Mouse (Mus musculus) retina, postnatal 7 days (tissue): ENCODE data around the gene Nr2c1.

Experiments
- DNase-seq: peaks from one replicate; pipeline ENCODE4 v3.0.0-alpha.2; 2012; ENCODE audit warnings: low read depth, low spot score

Gene Nr2c1

DNA sequence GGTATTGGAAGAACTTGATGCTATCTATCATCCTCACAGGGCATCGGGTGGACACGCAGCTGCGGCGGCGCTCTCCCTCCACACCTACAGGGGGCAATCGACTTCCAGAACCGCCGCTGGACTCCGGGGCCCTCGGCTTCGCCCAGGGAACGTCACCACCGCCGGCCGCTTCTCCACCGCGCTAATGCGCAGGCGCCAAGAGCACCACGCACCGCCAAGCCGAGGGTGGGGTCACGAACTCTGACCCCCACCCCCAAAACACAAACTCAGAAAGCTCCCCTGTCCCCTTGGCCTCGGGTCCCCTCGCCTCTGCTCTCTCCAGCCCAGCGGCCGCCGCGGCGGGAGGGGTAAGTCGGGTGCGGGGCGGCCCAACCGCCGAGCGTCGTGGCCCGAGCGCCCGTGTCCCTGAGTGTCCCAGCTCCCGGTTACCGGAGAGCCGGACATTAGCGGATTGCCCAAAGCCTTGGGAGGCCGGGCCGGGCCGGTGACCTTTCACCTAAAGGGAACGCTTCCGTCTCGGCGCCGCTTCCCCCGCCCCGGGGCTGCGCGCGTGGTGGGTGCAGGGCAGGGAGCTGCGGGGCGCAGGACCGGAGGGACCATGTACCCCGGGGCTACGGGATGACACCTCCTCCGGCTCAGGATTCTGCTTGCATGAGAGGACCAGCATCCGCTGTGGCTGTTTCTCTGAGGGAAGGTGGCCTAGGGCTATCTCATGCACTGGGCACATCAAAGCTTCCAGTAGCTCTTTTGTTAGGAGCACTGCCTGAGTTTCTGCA, at the start of gene Nr2c1:
Gene Nr2c1 (plus strand): TSS at position 268 of the 776 bp plus-strand sequence.
- peak; percentile 81 for DNase-seq

DNA sequence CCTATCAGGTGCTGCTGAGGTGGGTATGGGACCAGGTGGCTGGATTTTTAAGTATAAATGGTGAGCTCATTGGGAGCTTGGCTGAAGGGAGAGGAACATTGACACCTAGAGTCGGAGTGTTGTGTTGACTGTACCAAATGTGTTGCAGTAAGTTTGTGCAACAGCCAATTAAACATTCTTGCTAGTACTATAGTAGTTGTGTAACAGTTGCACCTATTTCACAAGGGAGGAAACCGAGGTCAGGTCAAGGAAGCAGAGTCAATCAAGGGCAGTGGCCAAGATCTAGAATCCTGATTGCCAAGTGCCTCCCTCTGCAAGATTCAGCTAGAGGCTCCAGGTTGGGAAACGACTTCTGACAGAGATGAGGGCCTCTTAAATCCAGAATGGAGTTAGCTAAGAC, 49.7 kb upstream of the Nr2c1 start:
- DNase-seq, result no peak

DNA sequence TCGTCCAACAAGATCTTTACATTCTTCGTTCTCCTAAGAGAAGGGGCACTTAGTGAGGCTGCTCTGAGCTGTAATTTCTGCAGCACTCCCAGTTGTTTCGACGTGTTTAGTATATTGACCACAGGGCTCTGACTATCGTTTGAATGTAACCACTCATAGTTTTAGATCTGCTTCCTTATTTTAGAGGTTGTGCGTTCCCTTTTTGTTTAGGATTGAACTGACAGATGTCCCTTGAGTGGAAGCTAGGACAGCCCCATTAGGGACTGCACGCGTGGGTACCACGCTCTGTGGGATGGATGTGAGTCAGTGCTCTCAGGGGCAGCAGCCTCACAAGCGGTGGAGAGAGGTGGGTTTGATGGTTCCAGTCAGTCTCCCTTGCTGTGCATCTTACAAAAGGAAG, 42.3 kb upstream of the Nr2c1 start:
- no peak for DNase-seq

DNA sequence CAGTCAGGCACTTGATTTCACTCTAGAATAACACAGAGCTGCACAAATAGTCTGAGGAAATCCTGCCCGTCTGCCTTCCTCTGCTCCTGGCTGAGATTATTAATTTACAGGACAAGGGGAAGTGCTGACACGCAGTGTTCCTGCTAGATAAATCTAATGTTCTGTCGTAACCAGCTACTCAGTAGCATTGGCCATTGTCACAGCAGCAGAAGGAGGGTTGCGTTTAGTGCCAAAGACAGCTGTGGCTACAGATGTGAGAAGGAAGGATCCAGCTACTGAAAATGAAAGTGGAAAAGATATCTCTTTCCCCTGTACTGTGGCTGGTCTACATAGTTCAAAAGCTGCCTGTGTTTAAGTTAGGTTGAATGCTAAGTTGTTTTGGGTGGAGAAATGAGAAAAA, 40.7 kb upstream of the Nr2c1 start:
- DNase-seq, result no peak

DNA sequence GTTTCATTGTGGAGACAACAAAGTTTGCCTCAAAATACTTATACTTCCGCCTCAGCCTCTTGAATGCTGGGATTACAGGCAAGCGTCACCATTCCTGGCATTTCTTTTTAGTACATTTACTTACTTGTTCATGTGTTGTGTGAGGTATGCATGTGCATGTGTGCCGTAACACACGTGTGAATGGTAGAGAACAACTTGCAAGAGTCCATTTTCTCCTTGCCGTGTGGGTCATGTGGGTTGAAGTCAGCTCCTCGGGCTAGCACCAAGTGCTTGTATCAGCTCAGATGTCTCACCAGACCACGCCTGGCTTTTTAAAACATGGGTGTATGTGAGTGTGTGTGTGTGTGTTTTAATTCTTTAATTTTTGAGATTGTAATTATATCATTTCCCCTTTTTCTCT, 40.2 kb upstream of the Nr2c1 start:
- no peak for DNase-seq

DNA sequence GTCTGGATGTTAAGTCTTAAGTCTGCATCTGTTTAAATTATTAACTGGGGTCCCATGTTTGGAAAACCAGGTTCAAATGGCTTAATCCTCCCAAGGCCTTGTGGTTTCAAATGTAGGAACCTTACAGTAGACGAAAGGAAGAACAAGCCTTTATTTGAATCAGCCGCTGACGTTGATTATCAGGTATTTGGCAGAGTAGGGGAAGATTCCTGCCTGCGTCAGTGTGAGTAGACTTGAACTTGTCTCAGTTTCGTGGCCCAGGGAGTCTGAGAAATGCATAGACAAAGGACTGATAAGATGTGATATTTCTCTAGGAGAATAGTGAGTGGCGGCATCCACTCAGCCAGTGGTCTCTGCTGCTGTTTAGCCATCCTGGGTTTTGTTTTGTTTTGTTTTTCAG, 39.0 kb upstream of the Nr2c1 start:
- no peak for DNase-seq

DNA sequence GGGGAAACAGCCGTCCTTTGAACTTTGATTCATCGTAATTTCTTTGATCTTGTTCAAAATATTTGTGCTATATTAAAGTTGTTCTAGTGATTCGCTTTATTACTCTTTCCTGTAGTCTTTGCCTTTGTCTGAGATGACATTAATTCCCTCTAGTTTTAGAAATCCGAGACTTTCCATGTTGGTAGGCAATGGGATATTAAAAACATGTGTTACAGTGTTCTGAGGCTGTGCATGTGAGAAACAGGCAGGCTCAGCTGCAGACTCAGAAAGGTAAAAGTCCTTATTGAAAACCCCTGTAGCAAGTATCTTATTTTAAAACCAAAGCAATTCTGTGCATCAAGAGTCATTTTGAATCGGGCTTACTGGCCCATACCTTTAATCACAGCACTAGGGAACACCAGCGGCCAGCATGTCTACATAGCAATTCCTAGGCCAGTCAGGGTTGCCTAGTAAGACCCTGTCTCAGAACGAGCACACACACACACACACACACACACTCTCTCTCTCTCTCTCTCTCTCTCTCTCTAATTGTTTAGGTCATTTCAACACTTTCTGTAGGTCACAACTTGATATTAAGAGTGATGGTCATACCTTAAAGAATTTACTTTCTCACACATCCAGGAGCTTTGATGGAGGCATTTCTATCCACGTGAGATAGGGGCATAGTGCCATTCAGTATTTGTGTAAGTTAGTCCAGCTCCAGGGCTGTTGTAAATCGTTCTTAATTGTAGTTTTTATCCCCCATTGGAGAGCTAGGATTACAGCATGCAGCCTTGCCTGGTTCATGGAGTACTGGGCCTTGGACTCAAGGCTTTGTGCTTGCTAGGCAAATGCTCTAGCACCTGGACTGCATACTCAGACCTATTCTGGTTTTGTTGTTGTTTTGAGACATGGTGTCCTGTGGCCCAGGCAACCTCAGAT, 36.7 kb upstream of the Nr2c1 start:
- no peak for DNase-seq

DNA sequence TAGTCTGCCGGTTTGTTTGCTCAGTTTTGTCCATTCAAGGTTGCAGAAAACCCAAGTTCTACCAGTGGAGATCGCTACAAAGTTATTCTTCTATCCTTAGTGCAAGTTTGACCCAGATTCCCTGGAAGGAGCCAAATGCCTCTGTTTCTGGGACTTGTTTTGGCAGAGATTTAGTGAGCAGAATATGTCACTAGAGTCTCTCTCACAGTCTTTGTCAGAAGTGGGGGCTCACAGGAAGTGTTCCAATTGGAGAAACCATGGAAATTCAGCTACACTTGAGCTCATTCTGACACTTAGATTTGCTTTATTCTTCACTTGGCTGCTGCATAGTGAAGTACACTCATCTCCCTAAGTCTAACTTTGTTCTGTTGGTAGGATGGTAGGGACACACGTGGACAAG, 35.6 kb upstream of the Nr2c1 start:
- no peak for DNase-seq

DNA sequence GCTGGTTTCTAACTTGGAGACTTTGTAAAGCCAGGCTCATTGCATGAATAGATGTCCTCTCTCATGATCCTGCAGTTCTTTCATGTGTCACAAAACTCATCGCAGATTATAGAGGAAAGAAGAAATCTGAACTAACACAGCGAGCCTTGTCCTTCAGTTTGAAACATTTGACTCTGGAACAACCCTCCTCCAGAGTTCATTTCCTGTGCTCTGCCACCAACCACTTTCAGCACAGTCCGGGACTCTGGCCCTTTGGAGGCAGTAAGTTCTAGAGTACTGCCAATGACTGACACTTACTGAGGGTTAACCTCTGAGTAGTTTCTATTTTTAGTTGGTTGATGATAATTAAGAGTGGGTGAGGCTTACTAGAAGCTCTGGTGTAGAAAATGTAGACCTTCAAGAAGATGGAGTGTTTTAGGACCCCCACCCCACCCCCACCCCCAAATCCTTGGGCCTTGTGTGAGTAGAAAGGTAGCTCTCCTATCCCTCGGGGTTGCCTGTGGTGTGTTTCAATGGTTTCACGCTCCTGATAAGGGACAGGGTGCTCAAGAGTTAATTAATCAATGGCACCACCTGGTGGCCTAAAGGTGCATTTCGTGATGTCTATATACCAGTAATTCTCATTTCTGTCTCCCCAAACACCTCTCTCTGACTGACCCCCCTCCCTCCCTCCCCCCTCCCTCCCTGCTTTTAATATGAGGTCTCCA, 31.8 kb upstream of the Nr2c1 start:
- peak; percentile 67 for DNase-seq

DNA sequence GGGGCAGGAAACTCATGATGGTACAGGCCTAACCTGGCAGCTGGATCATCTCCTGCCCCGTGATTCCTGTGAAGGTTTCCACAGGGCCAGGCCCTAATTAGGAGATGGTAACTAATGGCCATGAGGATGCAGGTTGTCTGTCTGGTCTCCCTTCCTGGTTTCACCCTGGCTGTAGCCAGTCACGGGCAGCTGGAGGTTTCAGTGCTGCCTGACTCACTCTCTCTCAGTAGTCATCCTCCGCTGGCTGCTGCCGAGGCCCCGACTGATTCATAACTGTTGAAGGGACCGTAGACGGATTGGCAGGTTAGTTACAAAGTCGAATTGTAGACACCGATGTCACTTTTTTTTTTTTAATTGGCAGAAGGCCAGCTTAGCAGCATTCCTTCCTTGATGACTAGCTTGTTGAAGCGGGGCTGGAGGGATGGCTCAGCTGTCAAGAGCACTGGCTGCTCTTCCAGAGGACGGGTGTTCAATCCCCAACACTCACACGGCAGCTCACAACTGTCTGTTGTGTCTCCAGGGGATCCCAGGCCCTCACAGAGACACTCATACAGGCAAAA, 31.0 kb upstream of the Nr2c1 start:
- no peak for DNase-seq

DNA sequence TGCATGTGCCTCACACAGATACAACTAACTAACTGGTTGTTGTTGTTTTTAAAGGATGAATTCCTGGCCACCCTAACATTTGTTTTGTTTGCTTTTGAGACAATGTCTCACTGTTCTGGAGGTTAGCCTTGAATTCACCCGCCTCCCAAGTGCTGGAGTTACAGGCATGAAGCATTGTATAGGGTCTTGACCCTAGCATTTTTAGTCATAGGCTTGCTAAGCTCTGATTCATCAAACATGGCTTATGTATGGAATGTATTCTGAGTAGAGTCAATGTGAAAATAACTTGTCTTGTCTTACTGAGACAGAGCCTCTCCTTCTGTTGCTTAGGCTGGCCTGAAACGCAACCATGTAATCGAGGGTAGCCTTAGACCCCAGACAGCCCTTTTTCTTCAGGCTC, 29.9 kb upstream of the Nr2c1 start:
- no peak for DNase-seq

DNA sequence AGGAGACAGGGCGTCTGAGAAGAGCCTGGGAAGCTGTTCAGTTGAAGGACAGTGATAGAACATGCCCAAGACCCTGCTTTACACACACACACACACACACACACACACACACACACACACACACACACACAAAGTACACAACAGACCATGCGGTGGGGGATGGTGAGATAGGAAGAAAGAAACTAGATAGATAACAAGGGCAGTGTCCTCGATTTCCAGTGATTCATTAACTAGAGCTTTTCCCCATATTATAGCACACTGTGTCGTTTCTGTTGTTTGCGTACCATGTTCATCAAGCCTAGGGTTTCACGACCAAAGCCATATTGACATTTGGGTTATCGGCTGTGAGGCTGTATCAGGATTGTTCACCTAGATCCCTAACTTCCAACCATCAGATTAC, 28.8 kb upstream of the Nr2c1 start:
- DNase-seq, result no peak

DNA sequence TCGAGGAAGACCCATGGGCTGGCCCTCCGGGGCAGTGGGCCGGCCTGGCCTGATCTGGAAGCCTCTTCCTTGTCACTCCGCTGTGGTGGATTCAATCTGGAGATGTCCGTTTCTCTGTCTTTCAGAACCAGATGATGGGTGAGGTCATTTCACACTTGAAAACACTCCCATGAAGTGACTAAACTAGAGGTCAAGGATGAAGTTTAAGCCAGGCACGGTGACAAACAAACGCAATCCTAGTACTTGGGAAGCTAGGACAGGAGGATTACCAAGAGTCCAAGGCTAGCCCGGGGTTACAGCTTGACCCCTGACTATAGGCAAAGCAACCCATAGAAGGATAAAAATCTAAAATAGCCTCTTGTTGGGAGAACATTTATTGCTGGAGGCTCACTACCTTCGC, 27.1 kb upstream of the Nr2c1 start:
- DNase-seq, result no peak

DNA sequence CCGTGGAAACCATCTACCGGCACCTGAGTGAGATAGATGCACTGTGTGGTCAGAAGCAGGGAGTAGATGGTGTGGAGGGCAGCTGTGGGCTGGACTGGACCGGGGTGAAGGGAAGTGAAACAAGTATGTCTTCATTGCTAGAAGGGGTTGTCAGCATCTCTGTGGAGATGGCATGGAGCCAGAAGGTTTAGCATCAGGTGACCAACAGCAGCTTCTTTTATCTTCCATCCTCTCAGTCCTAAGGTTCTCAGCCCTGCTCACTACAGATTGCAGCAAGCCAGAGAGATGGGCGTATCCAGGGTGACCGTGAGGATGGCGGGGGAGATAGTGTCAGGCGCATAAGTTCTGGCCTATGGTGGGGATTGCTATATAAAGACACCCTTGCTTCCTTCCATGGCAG, 25.2 kb upstream of the Nr2c1 start:
- no peak for DNase-seq

DNA sequence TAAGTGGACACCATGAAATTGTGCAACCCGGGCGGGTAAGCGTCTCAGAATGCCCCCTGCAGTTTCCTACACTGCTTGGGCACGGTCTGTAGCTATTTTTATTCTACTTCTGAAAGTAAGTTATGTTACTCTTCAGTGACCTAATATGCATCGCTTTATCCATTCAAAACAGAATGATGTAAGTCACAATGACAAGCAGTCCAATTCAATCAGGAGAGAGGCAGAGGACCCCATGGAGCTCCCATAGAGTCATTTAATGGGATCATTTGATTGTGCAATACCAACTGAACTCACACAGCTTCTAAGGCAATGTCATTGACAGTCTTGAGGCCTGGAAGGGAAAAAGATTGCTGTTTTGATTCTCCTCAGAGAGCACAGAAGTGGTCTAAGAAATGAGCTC, 24.2 kb upstream of the Nr2c1 start:
- DNase-seq, result no peak

DNA sequence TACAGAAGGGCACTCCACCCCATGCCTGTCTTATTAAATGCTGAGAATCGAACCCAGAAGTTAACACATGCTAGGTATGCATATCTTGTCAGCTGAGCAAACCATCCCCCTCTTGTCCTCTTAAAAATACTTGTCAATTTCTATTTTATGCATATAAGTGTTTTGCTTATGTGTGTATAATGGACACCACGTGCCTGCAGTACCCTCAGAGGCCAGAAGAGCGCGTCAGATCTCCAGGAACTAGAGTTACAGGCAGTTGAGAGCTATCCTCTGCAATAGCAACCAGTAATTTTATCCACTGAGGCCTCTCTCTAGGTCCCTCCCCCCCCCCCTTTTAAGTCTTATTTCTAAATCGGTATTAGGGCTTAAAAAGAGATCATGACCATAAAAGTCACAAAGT, 23.4 kb upstream of the Nr2c1 start:
- DNase-seq, result no peak

DNA sequence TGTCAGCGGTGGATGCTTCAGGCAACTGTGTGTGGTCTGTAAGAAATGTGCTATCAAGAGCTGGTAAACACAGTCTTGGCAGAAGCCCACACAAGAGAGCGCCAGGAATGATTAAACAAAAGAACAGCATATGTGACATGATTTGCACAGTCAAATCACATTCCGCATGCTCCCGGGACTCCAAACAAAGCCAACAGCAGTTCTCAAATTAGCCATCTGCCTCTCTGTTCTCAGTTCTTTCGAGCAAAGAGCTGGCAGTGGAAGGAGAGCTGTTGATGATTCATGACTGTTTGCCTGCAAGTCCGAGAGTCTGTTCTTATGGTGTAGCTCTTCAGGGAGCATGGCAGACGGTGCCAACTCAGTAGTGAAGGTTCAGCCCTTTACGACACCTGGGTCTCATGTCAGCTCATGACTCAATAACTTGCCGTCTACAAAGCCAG, 18.1 kb upstream of the Nr2c1 start:
- DNase-seq, result peak; percentile 31

DNA sequence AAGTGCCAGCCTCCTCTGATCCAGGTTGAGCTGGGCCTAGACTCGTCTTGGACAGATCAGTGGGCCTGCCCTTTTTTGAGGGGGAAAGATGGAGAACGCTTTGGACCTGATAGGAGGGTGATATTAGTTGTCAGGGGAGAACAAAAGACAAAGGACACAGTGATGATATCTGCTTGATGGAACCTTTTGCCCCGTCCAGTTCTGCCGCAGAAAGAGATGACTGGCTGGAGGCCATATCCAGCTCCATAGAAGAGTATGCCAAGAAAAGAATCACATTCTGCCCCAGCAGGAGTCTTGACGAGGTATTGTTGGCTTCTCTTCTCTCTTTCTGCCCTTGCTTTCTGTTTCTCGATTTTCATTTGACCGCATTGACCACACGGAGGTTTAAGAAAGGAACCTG, 14.7 kb upstream of the Nr2c1 start:
- no peak for DNase-seq

DNA sequence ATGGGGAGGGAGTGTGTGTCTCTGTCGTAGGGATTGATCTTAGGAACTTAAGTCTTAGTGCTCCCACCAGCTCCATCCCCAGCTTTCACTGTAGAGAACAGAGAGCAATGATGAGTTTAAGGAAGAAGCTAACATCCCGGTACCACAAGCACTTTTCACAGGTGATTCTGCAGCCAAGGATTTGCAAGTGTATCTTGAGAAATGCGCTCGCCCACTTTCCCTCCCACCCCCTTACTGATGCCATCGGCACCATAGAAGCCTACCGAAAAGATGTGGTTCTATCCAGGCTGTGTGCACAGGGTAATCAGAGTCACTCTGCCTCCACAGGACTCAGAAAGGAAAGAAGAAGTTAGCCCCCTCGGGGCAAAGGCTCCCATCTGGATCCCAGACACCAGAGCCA, 14.1 kb upstream of the Nr2c1 start:
- no peak for DNase-seq

DNA sequence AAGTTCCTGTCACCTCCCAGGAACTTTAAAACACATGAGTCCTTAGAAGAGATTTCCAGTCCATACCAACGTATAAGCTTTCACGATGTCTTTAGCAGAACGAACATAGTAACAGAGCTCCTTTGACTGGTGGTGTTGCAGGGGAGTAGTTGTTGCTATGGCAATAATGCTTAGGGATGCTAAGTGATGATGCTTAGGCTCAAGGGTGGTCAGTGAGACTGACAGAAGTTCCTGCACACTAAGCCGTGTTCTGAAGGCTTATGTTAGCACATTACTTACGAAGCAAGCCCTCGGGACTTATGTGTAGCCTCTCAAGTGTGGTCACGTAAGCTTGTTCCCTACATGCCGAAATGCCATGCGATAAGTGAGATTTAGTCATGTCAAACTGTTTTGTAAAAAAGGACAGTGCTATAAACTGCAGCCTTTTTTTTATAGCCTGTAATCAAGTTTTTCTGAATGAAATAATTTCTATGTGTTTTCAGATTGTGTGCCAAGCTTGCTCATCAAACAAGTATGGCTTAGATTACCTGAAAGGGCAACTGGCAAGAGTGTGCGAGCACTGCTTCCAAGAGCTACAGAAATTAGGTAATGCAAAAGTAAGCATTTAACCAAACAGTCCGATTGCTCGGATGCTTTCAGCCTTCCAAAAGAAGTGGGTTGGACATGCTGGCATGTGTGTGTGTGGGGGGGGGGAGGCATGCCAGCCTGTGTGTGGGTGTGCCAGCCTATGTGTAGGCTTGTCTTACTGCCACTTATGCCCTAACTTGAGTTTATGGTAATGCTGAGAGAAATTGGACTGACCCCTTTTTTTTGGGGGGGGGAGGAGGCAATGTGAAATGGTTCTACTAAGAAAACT, 13.1 kb upstream of the Nr2c1 start:
- DNase-seq, result no peak

DNA sequence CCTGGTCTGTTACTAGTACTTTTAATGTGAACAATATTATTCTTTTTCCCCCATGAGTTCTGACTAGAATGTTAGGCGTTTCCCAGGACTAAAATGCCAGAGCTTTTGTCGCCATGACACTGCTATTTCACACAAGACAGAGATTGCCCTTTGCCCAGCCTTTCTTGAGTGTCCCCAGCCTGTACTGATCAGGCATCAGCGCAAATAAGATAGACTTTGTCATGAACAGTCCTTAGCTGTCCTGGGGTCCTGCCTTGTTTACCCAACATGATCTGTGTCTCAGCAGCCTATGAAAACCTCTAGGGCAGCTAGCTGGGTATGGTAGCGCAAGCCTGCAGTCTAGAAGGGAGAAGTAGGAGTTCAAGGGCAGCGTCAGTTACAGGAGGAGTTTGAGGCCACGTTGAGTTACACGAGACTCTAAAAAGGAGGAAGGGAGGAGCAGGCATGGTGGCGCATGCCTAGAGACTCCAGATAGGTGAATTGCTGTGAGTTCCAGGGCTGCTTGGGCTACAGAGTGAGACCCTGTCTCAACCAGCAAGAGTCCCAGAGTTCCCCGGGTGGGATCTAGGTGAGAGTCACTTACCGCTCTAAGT, 8.8 kb upstream of the Nr2c1 start:
- no peak for DNase-seq
